Mouse (Mus musculus) gastrocnemius, adult 2 months (tissue): ENCODE data around the gene Tdrd6. TPM values are rescaled to one million over a fixed set of nuclear protein-coding genes. Genes with fewer than 3 reads are reported as not detected.
A peak's percentile ranks its signal among the peaks of the same experiment; 100 is the strongest.

Experiments used
- DNase-seq: peaks from one replicate; pipeline ENCODE4 v3.0.0; 2022
- H3K27ac ChIP-seq: fragments of 200-600 bp; 2 replicates; pipeline ENCODE4 v1.8.1; 2022; ENCODE audit warnings: mild to moderate bottlenecking
- H3K4me3 ChIP-seq: fragments of 200-600 bp; 2 replicates; pipeline ENCODE4 v1.8.1; 2022; ENCODE audit warnings: mild to moderate bottlenecking, moderate library complexity
- CTCF ChIP-seq: fragments of 200-600 bp; IDR thresholded peaks from 2 replicates; pipeline ENCODE4 v1.8.1; 2022; ENCODE audit warnings: antibody characterized with exemption, mild to moderate bottlenecking, moderate library complexity
- intact Hi-C: fragments of 180-260 bp; cut with DNase I; formaldehyde crosslinking; loops from one replicate; pipeline ENCODE4 v1.15.1; 2025
- total RNA-seq, 2 experiments: library from RNA; stranded (reverse); gene quantifications; 2 replicates each; pipeline ENCODE4 v1.2.3; 2021

Tdrd6 gene
- total RNA-seq, 2 experiments from 2014 or later, result 0.03 TPM

DNA sequence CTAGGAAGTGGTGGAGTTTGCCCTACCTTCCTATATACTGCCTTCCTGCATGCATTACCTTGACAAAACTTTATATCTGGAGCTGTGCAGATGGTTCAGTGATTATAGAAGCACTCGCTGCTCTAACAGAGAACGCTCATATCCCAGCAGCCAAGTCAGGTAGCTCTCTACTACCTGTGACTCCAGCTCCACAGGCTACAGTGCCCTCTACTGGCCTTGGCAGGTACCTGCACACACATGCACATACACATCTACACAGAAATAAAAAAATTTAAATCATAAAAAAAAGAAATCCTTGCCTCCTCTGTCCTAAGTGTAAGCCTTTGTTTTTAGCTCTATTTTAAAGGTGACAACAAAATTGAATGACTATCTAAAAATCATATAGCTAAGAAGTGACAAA is 32.4 kb downstream of the Tdrd6 start:
- TF ChIP-seq CTCF, result peak; percentile 28; the same call in 1 of the 2 replicates
- intact Hi-C loops, result no loop called here
- no peak for DNase-seq
- H3K4me3 ChIP-seq, result no peak overlapping the region
- H3K27ac ChIP-seq, result no peak overlapping the region

GRCm38 (mm10) chr17:43592296-43593291 is 37.5 kb downstream of the Tdrd6 start:
- intact Hi-C loops, result no loop called here
- no peak for DNase-seq
- H3K4me3 ChIP-seq, result no peak overlapping the region
- no peak for TF ChIP-seq CTCF
- H3K27ac ChIP-seq, result no peak overlapping the region

DNA sequence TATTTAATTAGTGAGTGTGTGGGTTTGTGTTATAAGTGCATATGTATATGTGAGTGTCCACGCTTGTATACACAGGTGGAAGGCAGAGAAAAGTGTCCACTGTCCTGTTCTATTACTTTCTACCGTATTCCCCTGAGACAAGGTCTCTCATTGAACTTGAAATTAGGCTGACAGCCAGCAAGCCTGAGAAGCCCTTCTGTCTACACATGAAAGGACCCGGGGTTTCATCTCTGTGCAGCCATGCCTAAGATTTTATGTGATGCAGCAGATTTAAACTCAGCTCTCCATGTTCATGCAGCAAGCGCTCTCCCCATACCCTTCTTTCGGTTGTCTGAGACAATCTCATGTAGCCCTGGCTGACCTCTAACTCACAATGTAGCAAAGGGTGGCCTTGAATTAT is 39.6 kb downstream of the Tdrd6 start:
- TF ChIP-seq CTCF, result no peak
- DNase-seq, result no peak
- intact Hi-C loops, result no loop called here
- no peak overlapping the region for H3K4me3 ChIP-seq
- no peak overlapping the region for H3K27ac ChIP-seq

- DNase-seq, result no peak
- Histone ChIP-seq H3K27ac (no peak overlapping the region), H3K4me3 (no peak overlapping the region)
- intact Hi-C loops, result no loop called here
- TF ChIP-seq CTCF, result no peak
Observed at GRCm38 (mm10) chr17:43589750-43590149, 40.3 kb downstream of the Tdrd6 start.

DNA sequence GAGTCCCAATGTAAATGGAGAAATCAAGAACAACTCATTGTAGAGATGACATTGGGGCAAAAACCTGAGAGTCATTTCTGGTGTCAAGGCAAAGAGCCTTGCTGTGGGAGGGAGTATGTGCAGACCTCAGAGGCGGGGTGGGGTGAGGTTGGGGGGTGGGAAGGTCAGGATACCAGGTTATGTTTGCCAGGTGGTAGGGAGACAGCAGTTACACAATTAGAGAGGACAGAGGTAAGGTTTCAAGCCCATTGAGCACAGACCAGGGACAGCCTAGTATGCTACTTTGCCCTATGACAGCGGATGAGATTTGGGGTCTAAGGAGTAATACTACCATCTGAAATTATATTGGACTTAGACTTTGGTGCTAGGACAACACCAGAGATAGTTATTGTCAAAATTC is 42.8 kb downstream of the Tdrd6 start:
- Histone ChIP-seq H3K27ac (no peak overlapping the region), H3K4me3 (no peak overlapping the region)
- intact Hi-C loops, result no loop called here
- DNase-seq, result no peak
- TF ChIP-seq CTCF, result no peak

GRCm38 (mm10) chr17:43584771-43585170 is 45.3 kb downstream of the Tdrd6 start:
- no peak for TF ChIP-seq CTCF

DNA sequence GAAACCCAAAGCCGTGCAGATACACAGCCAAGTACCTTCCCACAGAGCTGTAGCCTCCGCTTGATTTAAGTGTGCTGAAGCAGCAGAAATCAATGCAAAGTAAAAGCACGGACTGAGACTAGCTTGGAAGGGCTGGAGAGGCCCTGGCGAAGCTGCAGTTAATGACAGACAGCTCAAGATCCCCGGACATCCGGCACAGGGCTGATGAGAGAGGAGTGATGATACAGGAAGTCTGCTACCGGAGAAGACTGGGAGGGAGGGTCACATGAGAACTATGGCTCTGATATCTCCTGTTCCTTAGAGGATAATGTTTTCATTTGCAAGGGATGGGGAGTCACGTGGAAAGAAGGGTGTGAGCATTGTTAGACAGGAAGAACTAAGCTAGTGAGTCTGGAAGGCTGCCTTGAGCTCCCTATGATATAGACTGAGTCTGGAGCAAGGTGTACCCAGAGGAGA is 49.1 kb downstream of the Tdrd6 start:
- peak overlapping the region; percentile 50 for H3K27ac ChIP-seq
- H3K4me3 ChIP-seq, result peak overlapping the region; percentile 59
- no peak for TF ChIP-seq CTCF
- intact Hi-C loops, result no loop called here
- DNase-seq, result peak; percentile 60

More at GRCm38 (mm10) chr17:43584771-43585170, 45.3 kb downstream of the Tdrd6 start:
- intact Hi-C loops, result no loop called here
- no peak overlapping the region for H3K27ac ChIP-seq
- H3K4me3 ChIP-seq, result no peak overlapping the region
- no peak for DNase-seq

DNA sequence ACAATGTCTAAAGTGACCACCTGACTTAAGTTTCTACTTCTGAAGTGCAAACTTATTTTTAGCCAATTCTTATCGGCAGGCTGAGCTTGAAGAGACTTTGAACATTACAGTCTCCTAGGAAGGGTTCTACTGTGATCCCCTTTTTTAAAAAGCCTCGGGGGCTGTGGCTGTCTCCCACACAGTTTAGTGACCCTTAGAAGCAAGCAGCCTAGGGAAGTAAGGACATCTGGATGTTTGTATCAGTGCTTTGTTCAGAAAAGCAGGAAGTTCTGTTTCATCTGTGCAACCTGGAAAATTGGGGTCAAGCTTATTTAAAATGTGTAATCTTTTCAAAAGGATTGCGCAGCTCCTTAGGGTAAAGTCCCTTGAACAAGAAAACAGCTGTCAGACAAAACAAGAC is 49.6 kb downstream of the Tdrd6 start:
- intact Hi-C loops, result no loop called here
- Histone ChIP-seq H3K27ac (peak overlapping the region; percentile 50), H3K4me3 (peak overlapping the region; percentile 59)
- no peak for DNase-seq
- no peak for TF ChIP-seq CTCF

DNA sequence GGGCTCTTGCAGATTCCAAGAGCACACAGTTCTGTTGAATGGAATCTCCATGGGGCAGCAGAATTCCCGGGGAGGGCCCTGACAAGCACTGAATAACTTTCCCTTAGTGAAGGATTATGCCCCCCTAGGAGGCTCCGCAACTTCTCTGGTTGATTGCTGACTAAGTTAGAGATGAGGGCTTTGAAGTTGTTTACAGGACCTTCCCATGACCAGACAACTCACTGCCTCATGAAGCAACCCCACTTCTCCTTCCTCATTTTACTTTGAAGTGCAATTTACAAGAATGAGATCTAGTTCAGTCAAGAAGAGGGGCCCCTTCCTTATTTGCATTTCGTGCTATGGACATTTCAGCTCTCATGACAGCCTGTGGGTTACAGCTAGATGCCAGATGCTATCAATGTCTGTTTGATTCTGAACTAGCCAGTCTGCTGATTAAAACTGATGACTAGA is 56.5 kb downstream of the Tdrd6 start:
- intact Hi-C loops, result no loop called here
- peak overlapping the region; percentile 32; the same call in 1 of the 2 replicates for H3K27ac ChIP-seq
- no peak for DNase-seq
- TF ChIP-seq CTCF, result no peak
- H3K4me3 ChIP-seq, result no peak overlapping the region

GRCm38 (mm10) chr17:43569287-43569686 is 60.8 kb downstream of the Tdrd6 start:
- peak; percentile 47 for DNase-seq
- peak overlapping the region; percentile 71 for H3K4me3 ChIP-seq
- intact Hi-C loops, result no loop called here
- peak overlapping the region; percentile 81 for H3K27ac ChIP-seq
- TF ChIP-seq CTCF, result no peak

GRCm38 (mm10) chr17:43567992-43568888 is 61.9 kb downstream of the Tdrd6 start, which contains the start of gene Pla2g7:
Gene Pla2g7, plus strand, starts transcription at chr17:43568098.
- intact Hi-C loops, result no loop called here
- peak; percentile 64 for DNase-seq
- TF ChIP-seq CTCF, result no peak
- Histone ChIP-seq H3K27ac (peak within 1 kb of the TSS; percentile 81), H3K4me3 (peak within 1 kb of the TSS; percentile 71)

DNA sequence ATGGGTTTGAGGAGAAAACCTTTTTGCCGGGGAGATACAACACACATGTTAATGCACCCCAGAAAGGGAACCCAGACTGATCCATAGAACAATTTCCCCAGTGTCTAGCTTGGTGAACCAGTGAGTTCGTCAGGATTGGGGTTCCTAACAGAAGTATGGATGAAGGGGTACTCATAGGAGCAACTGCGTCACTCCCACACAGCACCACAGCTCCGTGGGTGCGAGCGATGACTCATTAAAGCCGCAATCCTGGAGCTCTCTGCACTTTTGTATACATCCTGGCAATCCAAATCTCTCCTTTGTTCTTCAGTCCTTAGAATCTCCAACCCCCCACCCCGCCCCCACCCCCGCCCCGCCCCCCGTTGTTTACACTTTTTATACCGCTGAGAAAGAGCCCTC is 62.5 kb downstream of the Tdrd6 start:
- no peak overlapping the region for H3K27ac ChIP-seq
- intact Hi-C loops, result no loop called here
- DNase-seq, result no peak
- peak overlapping the region; percentile 71 for H3K4me3 ChIP-seq
- no peak for TF ChIP-seq CTCF

Other genes starting within 250 kb of the Tdrd6 start
- not detected for gene Mep1a, start 127.5 kb downstream of the Tdrd6 start, total RNA-seq
- gene Ankrd66, start 86.7 kb downstream of the Tdrd6 start, total RNA-seq, result not detected
- 10 to 100 TPM; 21.5 to 40.7 TPM for gene Pla2g7, start 62.2 kb downstream of the Tdrd6 start, total RNA-seq
- gene Slc25a27, start 36.9 kb upstream of the Tdrd6 start, total RNA-seq, result 1 to 10 TPM; 5.8 to 7.2 TPM
- gene Cyp39a1, start 37.1 kb upstream of the Tdrd6 start, total RNA-seq, result 1 to 10 TPM; 3.2 to 3.3 TPM
- gene Rcan2, start 171.1 kb upstream of the Tdrd6 start, total RNA-seq, result 10 to 100 TPM; 40.3 to 80.7 TPM